Comparison of ENCODE assay signal across 8 mouse cellular contexts in genomic region chr9:89210353-89211064, GRCm38 (mm10). TPM values are rescaled to one million over a fixed set of nuclear protein-coding genes. Genes with fewer than 3 reads are reported as not detected.
A peak's percentile ranks its signal among the peaks of the same experiment; 100 is the strongest.
DNase-seq lines count a peak whose midpoint lies in the region; ATAC-seq and TF ChIP-seq lines count a peak whose summit lies in the region.
"Not testable (repeated sequence)": the region's sequence is repeated elsewhere in the genome, so short reads cannot be mapped to it uniquely, and the experiment has no call there.

Mthfs (plus strand) TSS chr9:89210676.

- H3K4me1 ChIP-seq in erythroblast, embryonic 14.5 days (ENCODE audit: control insufficient read depth); heart, embryonic 10.5 days; lung, embryonic 15.5 days; neural tube, embryonic 12.5 days: not testable (repeated sequence)

- H3K27me3 ChIP-seq in erythroblast, embryonic 14.5 days (ENCODE audit: control insufficient read depth); heart, embryonic 10.5 days (ENCODE audit: insufficient read depth, poor library complexity, severe bottlenecking); lung, embryonic 15.5 days; neural tube, embryonic 12.5 days (replicated peaks): not testable (repeated sequence)

- 0 out of 2 replicates have a peak within 1 kb of the TSS, but pooled peaks have one; percentile 74 for H3K27ac ChIP-seq in heart, embryonic 10.5 days
- H3K27ac ChIP-seq in left cerebral cortex, adult 2 months, result peak within 1 kb of the TSS; percentile 84
- peak within 1 kb of the TSS; percentile 77 for H3K27ac ChIP-seq in lung, embryonic 15.5 days
- not testable (repeated sequence) for H3K27ac ChIP-seq in neural tube, embryonic 12.5 days

- TF ChIP-seq POLR2A in brain, embryonic 14.5 days (IDR thresholded peaks at IDR 0.05; ENCODE audit: borderline replicate concordance, extremely low read depth, insufficient read depth, insufficient read length, poor library complexity, severe bottlenecking), result not testable (repeated sequence)

- intact Hi-C loops in left cerebral cortex, adult 2 months (cut with DNase I), result not testable (repeated sequence)

- H3K36me3 ChIP-seq in erythroblast, embryonic 14.5 days (ENCODE audit: control insufficient read depth); heart, embryonic 10.5 days; lung, embryonic 15.5 days; neural tube, embryonic 12.5 days: not testable (repeated sequence)

- 27% methylated on average over 9 of the region's 12 CpGs for WGBS in heart, embryonic 10.5 days
- 19% methylated on average over 9 of the region's 12 CpGs for WGBS in lung, embryonic 15.5 days
- WGBS in neural tube, embryonic 12.5 days, result 26% methylated on average over 10 of the region's 12 CpGs

- peak within 1 kb of the TSS; percentile 49 for H3K4me2 ChIP-seq in lung, embryonic 15.5 days
- peak within 1 kb of the TSS; percentile 49 for H3K4me2 ChIP-seq in neural tube, embryonic 12.5 days (replicated peaks)

- H3K4me3 ChIP-seq in erythroblast, embryonic 14.5 days (replicated peaks), result peak within 1 kb of the TSS; percentile 42
- H3K4me3 ChIP-seq in heart, embryonic 10.5 days, result peak within 1 kb of the TSS; percentile 42
- H3K4me3 ChIP-seq in left cerebral cortex, adult 2 months, result peak within 1 kb of the TSS; percentile 66
- H3K4me3 ChIP-seq in lung, embryonic 15.5 days, result peak within 1 kb of the TSS; percentile 33
- H3K4me3 ChIP-seq in neural tube, embryonic 12.5 days, result peak within 1 kb of the TSS; percentile 27; the same call in 1 of the 2 replicates

- peak; percentile 32 for DNase-seq in CD4-positive, CD25-positive, alpha-beta regulatory T cell, adult 2 months (ENCODE audit: low read depth, low spot score)
- peak; percentile 35 for DNase-seq in brain, embryonic 14.5 days (ENCODE audit: low read depth)
- not testable (repeated sequence) for DNase-seq in heart, embryonic 10.5 days (ENCODE audit: low spot score); left cerebral cortex, adult 2 months (ENCODE audit: extremely low spot score in 1 of 2, low spot score in 2 of 2)

- H3K9ac ChIP-seq in lung, embryonic 15.5 days, result 0 out of 2 replicates have a peak within 1 kb of the TSS, but pooled peaks have one; percentile 22
- not testable (repeated sequence) for H3K9ac ChIP-seq in neural tube, embryonic 12.5 days

- H3K9me3 ChIP-seq in erythroblast, embryonic 14.5 days (ENCODE audit: control insufficient read depth, low read length); heart, embryonic 10.5 days; lung, embryonic 15.5 days; neural tube, embryonic 12.5 days: not testable (repeated sequence)

- not testable (repeated sequence) for TF ChIP-seq CTCF in brain, embryonic 14.5 days (IDR thresholded peaks at IDR 0.05; ENCODE audit: borderline replicate concordance, extremely low read depth, insufficient read depth, insufficient read length)
- peak; percentile 35 for TF ChIP-seq CTCF in left cerebral cortex, adult 2 months (IDR thresholded peaks at IDR 0.05)

- peak; percentile 36 for ATAC-seq in inflammation-experienced regulatory T-cells, adult 6 months
- ATAC-seq in lung, embryonic 15.5 days (ENCODE audit: borderline replicate concordance, extremely low read depth, low FRiP score, low TSS enrichment), result peak; percentile 82
- peak; percentile 72 for ATAC-seq in neural tube, embryonic 12.5 days (ENCODE audit: low FRiP score, low read depth)

RNA-seq across cellular contexts. Expression of gene Mthfs, which starts in this region (rescaled TPM):
- polyA plus RNA-seq in brain, embryonic 14.5 days (2012; rRNA removed), result 8.7 and 8.9 TPM in 2 replicates
- 0.17 and 0.24 TPM in 2 replicates for polyA plus RNA-seq in erythroblast, embryonic 14.5 days (2012)
- 15.7 and 16.0 TPM in 2 replicates for polyA plus RNA-seq in heart, embryonic 10.5 days (2016; fragmentation: Nextera tagmentation; extraction: Ambion mirVana)
- 100 to 1,000 TPM in 1 of 3 experiments, 10 to 100 TPM in 2; 85.3 to 110 (median 93.7) TPM for polyA plus RNA-seq in inflammation-experienced regulatory T-cells, adult 6 months (2017; shearing (Covaris generic))
- 10 to 100 TPM; 27.3 to 38.3 TPM for total RNA-seq in left cerebral cortex, adult 2 months (2021)
- polyA plus RNA-seq in lung, embryonic 15.5 days (2015; fragmentation: Nextera tagmentation; extraction: Ambion mirVana), result 30.3 and 33.1 TPM in 2 replicates
- polyA plus RNA-seq in neural tube, embryonic 12.5 days (2016; fragmentation: Nextera tagmentation; extraction: Ambion mirVana), result 17.1 and 18.0 TPM in 2 replicates
